Mouse (Mus musculus) neural tube, embryonic 14.5 days (tissue): ENCODE data around the gene Gbp7. TPM values are rescaled to one million over a fixed set of nuclear protein-coding genes. Genes with fewer than 3 reads are reported as not detected.

Experiments used
- ATAC-seq: fragments of 200-750 bp; cut with Nextera tagmentation; 2 replicates; pipeline ENCODE4 v1.8.0; 2017; ENCODE audit warnings: low read depth, mild to moderate bottlenecking, moderate TSS enrichment, moderate library complexity
- H3K27ac ChIP-seq: fragments of 300-500 bp; sonication (generic); 2 replicates; pipeline ENCODE4 v1.5.1; 2014; ENCODE audit warnings: low read depth, mild to moderate bottlenecking, control low read depth, low read length, moderate library complexity, mixed read lengths
- H3K27me3 ChIP-seq: fragments of 300-500 bp; sonication (generic); 2 replicates; pipeline ENCODE4 v1.6.1; 2014; ENCODE audit warnings: low read length; ENCODE audit not compliant: control insufficient read depth, insufficient read depth
- H3K36me3 ChIP-seq: fragments of 300-500 bp; sonication (generic); 2 replicates; pipeline ENCODE4 v1.6.1; 2014; ENCODE audit warnings: low read length, mixed read lengths; ENCODE audit not compliant: control insufficient read depth, insufficient read depth
- H3K4me1 ChIP-seq: fragments of 300-500 bp; sonication (generic); 2 replicates; pipeline ENCODE4 v1.6.1; 2014; ENCODE audit warnings: low read length; ENCODE audit not compliant: control insufficient read depth, insufficient read depth
- H3K4me2 ChIP-seq: fragments of 300-500 bp; sonication (generic); 2 replicates; pipeline ENCODE4 v1.6.1; 2014; ENCODE audit warnings: mild to moderate bottlenecking, low read depth, low read length, control low read depth
- H3K4me3 ChIP-seq: fragments of 300-500 bp; sonication (generic); 2 replicates; pipeline ENCODE4 v1.5.1; 2014; ENCODE audit warnings: low read depth, low read length, control low read depth, mixed read lengths
- H3K9ac ChIP-seq: fragments of 300-500 bp; sonication (generic); replicated peaks from 2 replicates; pipeline ENCODE4 v1.6.1; 2014; ENCODE audit warnings: low read depth, mild to moderate bottlenecking, control low read depth, low read length, mixed read lengths
- H3K9me3 ChIP-seq: fragments of 300-500 bp; sonication (generic); 2 replicates; pipeline ENCODE4 v1.6.1; 2016; ENCODE audit warnings: low read length; ENCODE audit not compliant: control insufficient read depth
- WGBS: fragments of 180-500 bp; shearing (Covaris S2); extraction: QIAGEN DNeasy Blood & Tissue Kit; methylation state at CpG from one replicate; pipeline ENCODE4 v1.1.7; 2014; 5-methylcytosine and 5-hydroxymethylcytosine counted together
- polyA plus RNA-seq: library from polyadenylated mRNA; unstranded; fragments of >200 nt; fragmentation: Nextera tagmentation; extraction: Ambion mirVana; gene quantifications from 2 replicates; pipeline ENCODE4 v1.2.1, GENCODE M21; 2014

Gene Gbp7
- polyA plus RNA-seq = 1.0 and 2.4 TPM in 2 replicates

- WGBS = 2% methylated on average over 30 of the region's 30 CpGs
- Histone ChIP-seq H3K9ac (peak within 1 kb of the TSS; percentile 58), H3K4me3 (peak within 1 kb of the TSS; percentile 46), H3K27ac (no peak within 1 kb of the TSS), H3K27me3 (no peaks in the 10 kb centered on the region), H3K4me2 (peak within 1 kb of the TSS; percentile 74), H3K4me1 (peaks cover 3% of the 10 kb centered on the region; the same call in 1 of the 2 replicates), H3K9me3 (no peaks in the 10 kb centered on the region), H3K36me3 (no peaks in the 10 kb centered on the region)
- peak; percentile 79 for ATAC-seq
These were observed at the start of gene Gbp7 for GRCm38 (mm10) chr3:142530087-142530953. Gbp7 (plus strand) TSS chr3:142530342.

GRCm38 (mm10) chr3:142490465-142490864 is 39.7 kb upstream of the Gbp7 start:
- ATAC-seq = peak; percentile 87; the same call in 1 of the 2 replicates
- no peaks in the 10 kb centered on the region for H3K27me3 ChIP-seq
- H3K9ac ChIP-seq = no peak overlapping the region
- no peak overlapping the region for H3K4me3 ChIP-seq
- no peak overlapping the region for H3K27ac ChIP-seq
- WGBS = 81% methylated on average over 1 of the region's 1 CpGs
- no peaks in the 10 kb centered on the region for H3K36me3 ChIP-seq
- no peaks in the 10 kb centered on the region for H3K4me1 ChIP-seq
- H3K4me2 ChIP-seq = no peak overlapping the region
- no peaks in the 10 kb centered on the region for H3K9me3 ChIP-seq

GRCm38 (mm10) chr3:142493536-142494061 is 36.5 kb upstream of the Gbp7 start, which contains the start of gene Gbp5:
Gbp5 (plus strand) TSS chr3:142493978.
- no peak within 1 kb of the TSS for H3K4me2 ChIP-seq
- H3K36me3 ChIP-seq = no peaks in the 10 kb centered on the region
- no peak within 1 kb of the TSS for H3K9ac ChIP-seq
- H3K4me3 ChIP-seq = no peak within 1 kb of the TSS
- ATAC-seq = no peak; the same call in 1 of the 2 replicates
- H3K27ac ChIP-seq = no peak within 1 kb of the TSS
- WGBS = 77% methylated on average over 6 of the region's 6 CpGs
- H3K9me3 ChIP-seq = no peaks in the 10 kb centered on the region
- no peaks in the 10 kb centered on the region for H3K4me1 ChIP-seq
- H3K27me3 ChIP-seq = no peaks in the 10 kb centered on the region

- 93% methylated on average over 5 of the region's 5 CpGs for WGBS
- ATAC-seq = no peak
- no peaks in the 10 kb centered on the region for H3K9me3 ChIP-seq
These were observed 34.9 kb upstream of the Gbp7 start for GRCm38 (mm10) chr3:142495146-142495655.

GRCm38 (mm10) chr3:142496113-142497101 is 33.7 kb upstream of the Gbp7 start:
- Histone ChIP-seq H3K9ac (no peak overlapping the region), H3K4me1 (no peaks in the 10 kb centered on the region), H3K27ac (no peak overlapping the region), H3K4me2 (no peak overlapping the region), H3K4me3 (no peak overlapping the region), H3K36me3 (no peaks in the 10 kb centered on the region), H3K27me3 (no peaks in the 10 kb centered on the region), H3K9me3 (no peaks in the 10 kb centered on the region)
- no peak for ATAC-seq
- WGBS = 70% methylated on average over 14 of the region's 14 CpGs

More at GRCm38 (mm10) chr3:142495146-142495655, 34.9 kb upstream of the Gbp7 start:
- no peaks in the 10 kb centered on the region for H3K36me3 ChIP-seq
- H3K4me1 ChIP-seq = no peaks in the 10 kb centered on the region
- no peaks in the 10 kb centered on the region for H3K27me3 ChIP-seq
- no peak overlapping the region for H3K27ac ChIP-seq
- H3K9ac ChIP-seq = no peak overlapping the region
- no peak overlapping the region for H3K4me2 ChIP-seq
- H3K4me3 ChIP-seq = no peak overlapping the region

- Histone ChIP-seq H3K27ac (no peak overlapping the region), H3K9ac (no peak overlapping the region), H3K4me3 (no peak overlapping the region), H3K4me2 (no peak overlapping the region), H3K4me1 (no peaks in the 10 kb centered on the region), H3K9me3 (no peaks in the 10 kb centered on the region), H3K36me3 (no peaks in the 10 kb centered on the region), H3K27me3 (no peaks in the 10 kb centered on the region)
- WGBS = 60% methylated on average over 15 of the region's 15 CpGs
- ATAC-seq = no peak
These were observed 32.9 kb upstream of the Gbp7 start for GRCm38 (mm10) chr3:142497123-142497841.

- Histone ChIP-seq H3K4me1 (no peaks in the 10 kb centered on the region), H3K4me2 (no peak overlapping the region), H3K27ac (no peak overlapping the region), H3K27me3 (no peaks in the 10 kb centered on the region), H3K9ac (no peak overlapping the region), H3K4me3 (no peak overlapping the region), H3K36me3 (no peaks in the 10 kb centered on the region), H3K9me3 (no peaks in the 10 kb centered on the region)
- ATAC-seq = 0 out of 2 replicates have a peak, but pooled peaks have one; percentile 24
- 70% methylated on average over 5 of the region's 5 CpGs for WGBS
These were observed 31.2 kb upstream of the Gbp7 start for GRCm38 (mm10) chr3:142498941-142499340.

- Histone ChIP-seq H3K27me3 (no peaks in the 10 kb centered on the region), H3K9ac (no peak overlapping the region), H3K4me1 (peaks cover 3% of the 10 kb centered on the region; the same call in 1 of the 2 replicates), H3K4me3 (no peak overlapping the region), H3K9me3 (no peaks in the 10 kb centered on the region), H3K27ac (no peak overlapping the region), H3K36me3 (no peaks in the 10 kb centered on the region), H3K4me2 (no peak overlapping the region)
- no peak for ATAC-seq
- 58% methylated on average over 3 of the region's 3 CpGs for WGBS
These were observed 2.0 kb upstream of the Gbp7 start for GRCm38 (mm10) chr3:142528116-142528515.
